Mouse (Mus musculus) layer of hippocampus, adult 18-20 months (tissue): ENCODE measurements around the gene Cep112. TPM values are rescaled to one million over a fixed set of nuclear protein-coding genes. Genes with fewer than 3 reads are reported as not detected.
A peak's percentile ranks its signal among the peaks of the same experiment; 100 is the strongest.
"Not testable (repeated sequence)": the region's sequence is repeated elsewhere in the genome, so short reads cannot be mapped to it uniquely, and the experiment has no call there.

Experiments
- DNase-seq, 2 experiments: peaks; one replicate each; pipeline ENCODE4 v3.0.0; 2022; ENCODE audit warnings: low spot score in 2 of 2
- total RNA-seq, 2 experiments: library from RNA; stranded (reverse); gene quantifications; 2 replicates each; pipeline ENCODE4 v1.2.3; 2021

The Cep112 gene
- total RNA-seq, 2 experiments from 2014 or later: 22.6 to 26.0 TPM

DNA sequence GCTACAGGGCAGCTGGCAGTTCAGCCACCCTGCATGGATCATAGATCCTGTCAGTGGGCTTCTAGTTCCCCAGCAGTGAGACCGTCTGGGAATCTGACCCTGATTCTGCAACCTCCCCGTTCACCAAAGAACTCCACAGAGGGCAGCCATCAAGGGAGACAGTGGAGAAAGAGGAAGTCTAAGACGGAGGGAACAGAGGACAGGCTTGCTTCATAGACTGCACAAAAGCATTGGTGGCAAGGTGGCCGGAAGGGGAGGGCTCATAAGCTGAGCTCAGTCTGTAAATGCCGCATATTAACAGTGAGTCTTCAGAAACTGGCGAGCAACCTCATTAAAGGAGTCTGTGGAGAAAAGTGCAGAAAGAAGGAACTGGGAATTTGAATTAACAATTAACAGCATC, 437.4 kb downstream of the Cep112 start:
- no peak for DNase-seq

GRCm38 (mm10) chr11:108865746-108866145, 440.8 kb downstream of the Cep112 start:
- no peak for DNase-seq

- no peak for DNase-seq
These were observed 442.5 kb downstream of the Cep112 start for GRCm38 (mm10) chr11:108867538-108867937.

GRCm38 (mm10) chr11:108871284-108871683, 446.3 kb downstream of the Cep112 start:
- DNase-seq: not testable (repeated sequence)

- DNase-seq: no peak
These were observed 446.8 kb downstream of the Cep112 start for GRCm38 (mm10) chr11:108871748-108872147.

GRCm38 (mm10) chr11:108876633-108877205, 451.7 kb downstream of the Cep112 start:
- DNase-seq: peak in 1 of 2 experiments; percentile 12

GRCm38 (mm10) chr11:108877520-108877919, 452.5 kb downstream of the Cep112 start:
- no peak for DNase-seq

DNA sequence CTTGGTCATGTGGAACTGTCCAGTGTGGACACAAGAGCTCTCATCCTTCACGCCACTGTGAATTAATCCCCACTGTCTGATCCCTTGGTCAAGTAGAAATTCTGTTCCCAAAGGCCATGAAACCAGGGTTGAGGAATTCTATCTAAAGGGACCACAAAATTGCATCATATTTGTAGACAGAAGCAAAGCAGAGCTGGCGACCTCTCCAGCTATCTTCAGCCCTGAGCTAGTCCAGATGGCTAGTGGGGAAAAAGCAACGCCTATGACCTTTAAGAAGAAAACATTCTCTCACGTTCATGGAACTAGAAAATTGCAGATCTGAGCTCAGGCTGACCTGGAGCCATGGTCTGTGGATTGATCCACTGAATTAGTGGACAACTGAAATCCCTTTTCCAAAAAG, 455.6 kb downstream of the Cep112 start:
- DNase-seq: no peak

DNA sequence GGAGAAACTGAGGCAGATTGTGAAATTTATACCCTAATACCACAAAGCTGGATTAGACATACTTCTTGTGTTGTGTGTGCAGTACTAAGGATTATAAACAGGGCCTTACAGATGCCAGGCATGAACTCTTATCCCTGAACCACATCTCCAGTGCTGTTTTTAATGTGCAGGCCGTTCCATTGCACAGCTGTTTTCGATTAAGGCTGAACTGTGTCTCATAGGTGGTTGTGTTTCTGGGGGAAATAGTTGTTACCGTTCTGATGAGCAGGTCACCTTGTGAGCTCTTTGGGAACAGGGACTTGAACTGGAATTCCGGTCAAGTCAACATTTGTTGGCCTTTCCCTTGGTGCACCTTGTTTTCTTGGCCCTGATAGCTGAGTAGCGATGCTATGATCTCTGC, 456.7 kb downstream of the Cep112 start:
- DNase-seq: no peak

DNA sequence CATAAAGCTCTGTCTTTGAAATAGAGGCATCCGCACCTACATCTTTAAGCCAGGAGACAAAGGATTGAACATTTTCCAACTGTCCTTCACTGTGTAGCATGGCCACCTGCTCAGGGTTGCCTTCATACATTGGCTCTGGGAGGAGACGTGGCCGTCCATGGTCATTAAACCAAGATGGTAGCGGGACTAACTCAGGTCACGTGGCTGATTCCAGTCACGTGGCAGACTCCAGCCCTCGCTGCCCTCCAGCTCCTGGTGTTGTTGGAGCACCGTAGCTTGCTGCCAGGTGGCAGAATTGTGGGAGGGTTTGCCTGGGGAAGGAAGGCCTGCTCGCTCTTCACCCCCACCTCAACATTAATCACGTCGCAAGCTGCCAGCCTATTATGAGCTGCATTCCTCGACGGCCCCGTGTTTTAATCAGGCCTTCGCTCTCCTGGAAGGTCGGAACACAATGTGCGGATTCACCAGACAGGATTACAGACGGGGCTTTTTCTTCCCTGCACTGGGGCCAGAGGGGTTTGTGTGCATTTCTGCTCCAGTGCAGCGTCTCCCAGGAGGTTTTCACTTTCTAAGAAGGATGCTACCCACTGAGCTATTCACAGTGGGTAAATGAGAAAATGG, 460.4 kb downstream of the Cep112 start:
- no peak for DNase-seq

DNA sequence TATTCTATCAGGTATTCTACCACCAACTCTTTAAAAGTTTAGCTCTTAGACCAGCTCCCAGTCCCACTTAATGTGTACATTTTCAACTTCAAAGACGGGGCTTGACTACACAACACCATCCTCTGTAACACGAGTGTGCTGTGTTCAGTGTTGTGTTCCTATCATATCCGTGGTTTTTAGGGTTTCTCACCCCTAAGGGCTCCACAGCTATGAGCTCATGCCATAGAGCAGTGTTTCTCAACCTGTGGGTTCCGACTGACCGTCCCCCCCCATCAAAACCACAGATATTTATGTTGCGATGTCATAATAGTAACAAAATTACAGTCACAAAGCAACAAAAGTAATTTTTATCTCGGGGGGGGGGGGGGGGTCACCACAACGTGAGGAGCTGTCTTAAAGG, 461.1 kb downstream of the Cep112 start:
- DNase-seq: no peak

- DNase-seq: peak in 1 of 2 experiments; percentile 35
These were observed 464.1 kb downstream of the Cep112 start for GRCm38 (mm10) chr11:108889121-108889520.

DNA sequence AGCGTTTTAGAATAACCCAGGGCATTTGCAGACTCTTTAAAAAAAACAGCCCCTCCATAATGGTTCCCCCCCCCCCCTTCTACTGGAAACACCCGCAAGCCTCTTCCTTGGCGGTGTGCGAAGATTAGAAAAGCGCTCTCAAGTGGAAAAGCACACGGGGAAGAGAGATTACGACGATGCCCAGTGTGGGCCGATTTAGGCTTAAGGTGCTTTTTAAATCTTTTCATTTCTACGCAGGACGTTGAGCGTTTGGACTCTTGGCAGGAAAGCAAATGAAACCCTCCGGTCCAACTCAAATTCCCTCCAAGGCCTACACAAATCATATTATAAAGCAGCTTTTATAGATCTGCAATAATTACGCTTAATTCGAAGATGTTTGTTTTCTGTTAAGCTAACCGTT, 465.6 kb downstream of the Cep112 start:
- no peak for DNase-seq

DNA sequence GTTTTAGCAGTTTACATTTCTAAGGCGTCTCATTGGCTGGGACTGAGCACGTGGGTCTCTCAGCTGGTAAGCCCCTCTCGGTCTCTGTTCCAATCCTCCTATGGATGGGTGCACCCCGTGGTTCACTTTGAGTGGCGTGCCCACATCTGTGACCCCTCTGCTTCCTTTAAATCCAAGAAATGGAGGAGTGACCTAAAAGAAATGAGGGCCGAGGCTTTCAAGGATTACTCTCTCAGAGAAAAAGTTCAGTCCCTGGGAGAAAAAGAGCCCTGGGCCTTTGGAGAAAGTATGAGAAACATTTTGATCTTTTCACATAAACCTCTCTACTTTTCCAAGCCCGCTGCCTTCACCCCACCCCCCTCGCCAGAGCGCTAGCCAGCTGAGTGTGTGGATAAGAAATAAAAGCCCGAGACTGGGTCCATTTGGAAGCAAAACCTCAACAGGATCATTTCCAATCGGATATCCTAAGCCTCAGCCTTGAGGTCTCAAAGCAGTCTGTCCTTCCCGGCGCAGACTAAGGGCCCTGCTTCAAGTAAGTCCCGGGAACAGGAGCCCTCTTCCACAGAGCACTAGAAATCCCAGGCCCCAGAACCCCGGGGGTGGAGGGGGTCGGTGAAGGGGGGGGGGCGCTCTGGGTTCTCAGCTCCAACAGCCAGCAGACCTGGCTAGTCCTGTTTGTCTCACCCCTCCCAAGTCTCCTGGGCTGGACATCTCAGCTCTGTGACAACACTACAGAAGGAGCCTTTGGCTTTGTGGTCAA, 466.3 kb downstream of the Cep112 start:
- peak in 1 of 2 experiments; percentile 18 for DNase-seq

- no peak for DNase-seq
These were observed 466.9 kb downstream of the Cep112 start for GRCm38 (mm10) chr11:108891871-108892380.

- DNase-seq: peak in 1 of 2 experiments; percentile 27
These were observed 467.4 kb downstream of the Cep112 start for GRCm38 (mm10) chr11:108892406-108892805.

DNA sequence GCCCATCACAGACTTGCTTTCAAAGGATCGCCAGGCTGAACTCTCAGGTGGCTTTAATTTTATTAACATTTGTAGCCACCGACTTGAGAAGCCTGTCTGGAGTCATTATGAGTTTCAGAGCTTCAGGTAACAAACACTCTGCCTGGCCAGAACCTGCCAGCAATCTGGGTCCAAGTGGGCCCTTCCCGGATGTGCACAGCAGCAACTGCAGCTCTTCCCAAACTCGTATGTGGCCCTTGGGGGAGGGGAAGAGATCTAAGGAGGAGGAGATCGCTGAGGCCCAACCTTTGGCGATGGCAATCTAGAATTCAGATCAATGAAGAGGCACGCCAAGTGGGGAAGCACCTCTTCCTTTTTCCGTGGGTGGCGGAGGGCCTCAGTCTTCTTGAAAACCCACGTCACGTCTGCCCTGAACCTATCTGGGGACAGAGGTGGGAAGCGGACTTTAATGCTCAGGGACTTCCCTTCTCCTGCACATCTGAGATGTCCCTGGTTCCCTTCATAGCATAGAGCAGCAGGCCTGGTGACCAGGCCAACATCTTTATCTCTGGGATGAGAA, 468.3 kb downstream of the Cep112 start:
- DNase-seq: no peak

DNA sequence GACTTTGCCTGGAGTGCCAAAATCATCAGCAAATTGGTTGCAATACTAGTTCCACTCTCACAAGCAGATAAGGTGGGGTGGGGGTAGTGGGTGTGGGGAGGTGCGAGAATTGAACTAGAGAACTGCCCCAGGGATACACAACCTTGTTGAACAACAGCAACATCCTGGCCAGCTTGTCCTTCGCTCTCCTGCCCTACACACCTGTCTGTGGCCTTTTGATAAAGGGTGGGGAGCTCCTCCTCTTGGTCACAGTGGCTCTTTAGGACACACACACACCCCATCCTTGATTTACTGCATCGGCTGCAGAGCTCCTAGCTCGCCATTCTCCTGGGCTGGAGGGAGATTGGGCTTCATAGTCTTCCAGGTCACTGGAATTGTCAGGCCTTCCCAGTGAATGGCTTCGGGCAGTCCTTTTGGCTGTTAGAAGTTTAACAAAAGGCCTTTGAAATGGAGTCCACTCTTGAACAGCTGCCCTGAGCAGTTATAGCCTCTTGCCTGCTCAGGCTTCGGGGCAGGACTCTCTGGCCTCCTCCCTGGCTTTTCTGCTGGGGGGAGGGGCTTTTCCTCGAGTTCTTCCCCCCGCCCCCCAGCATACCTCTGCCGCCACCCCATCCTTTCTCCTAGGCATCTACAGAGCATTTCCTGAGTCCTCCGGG, 469.0 kb downstream of the Cep112 start:
- DNase-seq: no peak

DNA sequence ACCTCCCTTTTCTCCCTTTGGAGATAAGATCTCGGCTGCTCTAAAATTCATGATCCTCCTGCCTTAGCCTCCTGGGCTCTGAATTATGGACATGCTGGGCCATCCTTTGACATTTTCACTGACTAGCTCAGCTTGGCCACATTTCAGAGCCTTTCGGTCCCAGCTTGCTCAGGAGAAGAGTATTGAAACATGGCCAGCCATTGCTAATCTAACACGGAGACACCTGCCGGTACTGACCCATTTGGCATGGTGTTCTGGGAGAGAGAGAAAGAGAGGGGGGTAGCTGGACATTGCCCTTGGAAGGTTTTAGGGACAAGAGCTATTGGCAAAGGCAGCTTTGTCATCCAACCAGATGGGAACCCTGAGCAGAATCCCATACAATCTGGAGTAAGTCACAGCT, 472.0 kb downstream of the Cep112 start:
- DNase-seq: no peak

DNA sequence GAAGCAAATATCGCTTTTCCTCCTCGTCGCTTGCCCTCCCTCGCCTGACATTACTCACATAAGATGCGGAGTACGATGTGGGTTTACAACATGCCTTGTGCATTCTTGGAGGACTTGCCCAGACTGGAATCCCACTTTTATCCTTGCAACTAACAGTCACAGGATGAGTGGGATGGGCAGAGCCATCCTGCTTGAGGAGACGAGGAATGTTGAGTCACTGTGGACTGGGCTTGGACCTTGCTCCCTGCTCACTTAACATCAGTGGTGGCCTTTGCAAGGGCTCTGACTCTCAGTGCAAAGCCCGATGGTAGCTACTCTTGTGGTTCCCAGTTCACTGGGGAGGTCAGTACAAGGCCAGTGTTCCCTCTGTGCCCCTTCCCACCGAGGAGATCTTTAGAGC, 473.1 kb downstream of the Cep112 start:
- no peak for DNase-seq

- no peak for DNase-seq
These were observed 473.5 kb downstream of the Cep112 start for GRCm38 (mm10) chr11:108898483-108898882.
